Mouse (Mus musculus) c-Kit-positive CD71-negative TER-119-negative erythroid progenitor cells, embryonic 14.5 days (primary cell): ENCODE data around the gene 4931409K22Rik.

Experiments used
- DNase-seq: peaks from one replicate; pipeline ENCODE4 v3.0.0-alpha.2; 2013; ENCODE audit warnings: low read depth

4931409K22Rik gene

DNA sequence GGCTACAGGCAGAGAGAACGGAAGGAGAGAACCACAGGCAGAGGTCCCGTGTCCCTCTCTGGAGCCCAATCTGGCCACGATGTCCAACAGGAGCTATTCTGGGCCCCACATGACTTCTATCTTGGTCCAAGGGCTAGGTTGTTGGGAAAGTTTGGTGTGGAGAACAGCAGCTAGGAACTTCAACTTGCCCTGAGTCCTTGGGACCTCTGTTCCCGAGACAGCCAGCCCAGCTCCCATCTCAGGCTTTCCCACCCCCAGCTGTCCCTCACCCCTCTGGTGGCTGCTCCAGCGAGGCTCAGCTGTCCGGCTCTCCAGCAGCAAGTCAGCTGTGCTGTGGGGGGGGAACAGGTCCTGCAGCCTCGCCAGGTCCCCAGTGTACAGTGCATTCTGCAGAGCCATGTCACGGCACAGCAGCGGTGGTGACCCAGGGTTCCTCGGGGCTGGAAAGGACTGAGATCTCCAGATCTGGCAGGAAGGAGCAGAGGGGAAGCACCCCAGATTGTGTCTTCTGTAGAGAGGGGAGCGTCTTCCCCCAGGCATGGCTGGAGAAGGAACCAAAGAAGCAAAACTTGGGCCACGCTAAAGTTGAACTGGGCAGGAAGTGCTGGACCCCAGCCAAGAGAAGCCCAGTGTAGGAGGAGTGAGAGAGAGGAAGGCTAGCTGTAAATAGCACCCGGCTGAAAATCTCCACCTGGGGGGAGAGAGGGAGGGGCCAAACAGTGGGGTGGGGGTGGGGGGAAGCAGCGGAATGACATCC, 16.0 kb downstream of the 4931409K22Rik start, which contains the start of gene Asb10:
Gene Asb10, minus strand, starts transcription at position 592 of the 757 bp plus-strand sequence.
- no peak for DNase-seq

DNA sequence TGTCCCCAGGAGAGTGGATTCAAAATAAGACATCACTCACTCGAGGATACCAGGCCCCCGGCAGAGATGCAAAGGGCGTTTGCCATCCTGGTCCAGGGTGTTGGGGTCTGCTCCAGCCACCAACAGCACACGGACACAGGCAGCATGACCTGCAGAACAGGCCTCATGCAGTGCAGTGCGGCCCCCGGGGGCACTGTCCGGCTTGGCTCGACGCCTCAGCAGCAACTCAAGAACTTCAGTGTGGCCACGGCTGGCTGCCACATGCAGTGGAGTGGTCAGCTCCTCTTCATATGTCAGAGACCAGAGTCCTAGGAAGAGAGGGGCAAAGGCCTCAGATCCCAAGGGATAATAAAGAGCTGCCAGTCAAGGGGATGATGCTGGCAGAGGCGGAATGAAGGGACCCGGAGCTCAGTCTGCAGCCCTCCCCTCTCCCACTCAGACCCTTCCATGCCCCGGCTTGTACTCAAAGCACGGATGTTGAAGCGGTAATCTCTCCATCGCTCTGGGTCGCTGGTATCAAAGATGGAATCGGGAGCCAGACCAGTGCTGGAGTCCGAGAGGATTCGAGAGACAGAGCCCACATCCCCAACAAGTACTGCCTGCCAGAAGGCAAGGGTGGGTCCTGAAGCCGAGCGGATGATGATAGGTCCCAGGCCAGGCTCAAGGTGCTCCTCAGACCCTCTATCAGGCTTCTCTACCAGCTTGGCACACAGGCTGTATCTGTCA, 16.9 kb downstream of the 4931409K22Rik start:
- no peak for DNase-seq

DNA sequence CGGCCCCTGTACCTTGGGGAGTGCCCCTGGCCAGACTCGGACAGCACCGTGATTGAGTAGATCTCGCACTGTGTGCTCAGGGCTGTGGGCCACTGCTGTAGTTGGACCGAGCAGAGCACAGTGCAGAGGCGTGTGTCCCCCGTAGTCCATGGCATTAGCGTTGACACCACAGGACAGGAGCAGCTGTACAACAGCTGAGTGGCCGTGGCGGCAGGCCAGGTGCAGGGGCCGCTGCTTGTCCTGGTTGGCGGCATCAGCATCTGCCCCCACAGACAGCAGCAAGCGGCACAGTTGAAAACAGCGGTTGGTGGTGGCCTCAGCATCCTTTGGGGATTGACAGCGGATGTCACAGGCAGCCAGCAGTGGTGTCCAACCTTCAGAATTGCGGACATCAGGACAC, 19.0 kb downstream of the 4931409K22Rik start:
- no peak for DNase-seq

DNA sequence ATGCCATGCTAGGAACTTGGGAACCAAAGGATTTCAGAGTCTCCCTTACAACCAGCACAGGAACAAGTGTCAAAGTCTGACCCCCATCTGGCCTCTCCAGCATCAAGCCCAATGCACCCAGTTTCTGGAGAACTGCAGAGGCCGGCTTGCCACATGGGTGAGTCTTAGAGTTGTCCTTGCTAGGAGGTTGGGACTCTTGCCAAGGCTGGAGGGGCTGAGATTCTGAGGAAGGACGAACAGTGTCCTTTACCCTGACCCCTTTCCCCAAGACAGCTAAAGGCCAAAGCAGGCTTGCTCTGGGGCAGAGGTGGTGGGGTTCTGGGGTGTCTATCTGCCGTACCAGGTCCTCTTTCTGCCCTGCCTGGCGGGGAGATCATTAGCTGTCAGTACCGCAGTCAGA, 20.1 kb downstream of the 4931409K22Rik start:
- DNase-seq: no peak

DNA sequence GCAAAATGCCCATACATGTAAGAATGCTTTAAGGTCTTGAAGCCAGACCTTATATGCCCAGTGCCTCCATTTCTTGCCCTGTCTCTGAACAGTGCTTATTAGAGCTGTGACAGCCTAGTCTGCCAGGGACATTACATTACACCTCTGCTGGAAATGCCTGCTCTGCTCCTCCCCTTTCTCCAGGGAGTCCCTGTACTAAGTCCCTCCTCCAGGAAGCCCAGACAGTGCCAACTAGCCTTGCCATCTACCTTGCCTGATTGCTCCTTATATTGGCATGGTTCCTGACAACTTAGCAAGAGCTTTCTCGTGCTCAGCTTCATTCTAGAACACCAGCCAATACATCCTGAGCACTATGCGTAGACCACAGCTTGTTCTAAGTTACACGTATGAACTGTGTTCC, 20.9 kb downstream of the 4931409K22Rik start:
- no peak for DNase-seq

DNA sequence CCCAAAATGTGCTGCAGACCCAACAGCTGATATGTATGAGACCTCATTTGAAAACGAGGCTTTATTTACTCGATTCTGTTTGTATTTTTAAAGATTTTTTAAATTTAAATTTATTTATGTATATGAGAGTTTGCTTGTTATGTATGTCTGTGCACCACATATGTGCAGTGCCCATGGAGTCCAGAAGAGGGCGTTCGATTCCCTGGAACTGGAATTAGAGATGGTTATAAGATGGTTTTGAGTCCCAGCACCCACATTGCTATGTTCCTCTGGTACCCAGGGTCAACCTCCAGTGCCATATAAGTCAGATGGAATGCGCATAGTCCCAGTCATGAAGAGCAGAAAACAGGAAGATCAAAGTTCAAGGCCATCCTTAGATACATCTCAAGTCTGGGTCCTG, 22.3 kb downstream of the 4931409K22Rik start:
- DNase-seq: no peak

DNA sequence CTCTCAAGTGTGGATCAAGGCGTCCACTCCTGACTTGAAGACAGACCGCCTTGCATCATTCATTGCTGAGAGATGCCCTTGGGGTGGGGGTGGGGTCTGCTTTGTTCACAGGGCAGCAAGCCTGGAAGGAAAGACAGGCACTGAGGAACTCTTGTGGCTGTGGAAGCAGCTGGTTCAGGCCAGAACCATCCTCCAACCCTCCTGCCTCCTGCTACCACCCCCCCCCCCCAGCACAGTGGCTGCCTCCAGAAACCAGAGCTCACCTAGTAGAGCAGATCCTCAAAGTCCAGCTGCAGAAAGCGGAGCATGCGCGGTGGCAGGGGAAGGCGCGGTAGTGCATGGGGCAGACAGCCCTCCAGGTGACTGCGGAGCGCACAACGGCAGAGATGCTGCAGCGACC, 23.2 kb downstream of the 4931409K22Rik start:
- no peak for DNase-seq

DNA sequence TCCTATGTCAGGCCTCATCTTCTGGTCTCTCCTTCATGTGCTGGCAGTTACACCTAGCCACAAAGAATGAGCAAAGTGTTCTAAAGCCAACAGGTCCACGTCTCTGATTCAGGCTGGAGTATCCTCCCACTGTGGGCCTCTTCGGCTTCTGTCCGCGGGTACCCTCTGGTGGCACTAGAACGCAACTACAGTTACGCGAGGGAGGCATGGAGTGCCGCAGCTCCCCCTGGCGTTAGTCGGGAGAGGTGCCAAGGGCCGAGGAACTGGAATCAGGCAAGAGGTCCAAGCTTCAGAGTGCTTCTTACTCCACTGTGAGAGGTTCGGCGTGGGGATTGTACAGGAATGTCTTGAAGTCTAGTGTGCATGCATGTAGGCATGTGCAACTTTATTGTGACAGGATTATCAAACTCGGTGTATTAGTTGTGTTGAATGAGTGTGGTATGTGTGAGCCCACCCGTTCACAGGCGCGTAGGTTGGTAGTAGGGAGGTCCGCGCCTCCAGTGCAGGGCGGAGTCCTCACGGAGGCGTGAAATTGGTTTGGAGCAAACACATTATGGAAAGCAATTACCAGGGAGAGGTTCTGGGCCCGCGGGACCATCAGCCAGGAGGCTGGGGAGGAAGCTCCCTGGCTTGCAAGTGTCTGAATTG, 26.4 kb downstream of the 4931409K22Rik start:
- DNase-seq: peak; percentile 87

DNA sequence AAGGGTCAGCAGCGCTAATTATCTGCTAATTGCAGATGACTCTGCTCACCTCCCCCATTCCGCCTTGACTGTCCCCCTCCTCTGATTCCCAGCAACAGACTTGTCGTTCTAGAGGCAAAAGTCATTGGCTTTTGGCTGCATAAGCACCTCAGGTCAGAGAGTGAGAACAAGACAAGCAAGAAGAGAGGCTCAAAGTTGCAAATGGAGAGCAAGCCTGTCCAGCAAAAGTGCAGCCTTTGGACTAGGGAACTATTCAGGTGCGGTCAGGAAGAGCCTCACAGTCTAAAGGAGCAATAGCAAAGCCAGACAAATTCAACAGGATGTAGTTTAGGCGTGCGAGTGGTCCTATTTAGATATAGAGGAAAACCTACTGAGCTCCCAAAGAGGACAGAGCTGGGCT, 28.8 kb downstream of the 4931409K22Rik start:
- no peak for DNase-seq

DNA sequence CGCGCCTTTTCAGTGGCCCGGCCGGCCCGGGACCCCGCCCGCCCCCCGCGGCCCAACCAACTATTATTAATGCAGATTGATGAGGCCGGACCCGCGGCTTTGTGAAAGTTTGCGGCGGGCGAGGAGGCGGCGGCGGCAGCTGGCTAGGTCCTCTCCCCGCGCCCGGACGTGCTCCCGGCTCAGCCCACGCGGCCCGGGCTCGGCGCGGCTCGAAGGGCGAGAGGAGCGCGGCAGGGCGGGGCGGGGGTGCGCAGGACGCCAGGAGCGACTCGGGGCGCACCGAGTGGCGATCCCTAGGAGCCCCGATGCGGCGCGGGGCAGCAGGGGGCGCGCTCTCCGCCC, 29.7 kb downstream of the 4931409K22Rik start, which contains the start of gene Gbx1:
Gene Gbx1, minus strand, starts transcription at position 314 of the 342 bp plus-strand sequence.
- DNase-seq: no peak

DNA sequence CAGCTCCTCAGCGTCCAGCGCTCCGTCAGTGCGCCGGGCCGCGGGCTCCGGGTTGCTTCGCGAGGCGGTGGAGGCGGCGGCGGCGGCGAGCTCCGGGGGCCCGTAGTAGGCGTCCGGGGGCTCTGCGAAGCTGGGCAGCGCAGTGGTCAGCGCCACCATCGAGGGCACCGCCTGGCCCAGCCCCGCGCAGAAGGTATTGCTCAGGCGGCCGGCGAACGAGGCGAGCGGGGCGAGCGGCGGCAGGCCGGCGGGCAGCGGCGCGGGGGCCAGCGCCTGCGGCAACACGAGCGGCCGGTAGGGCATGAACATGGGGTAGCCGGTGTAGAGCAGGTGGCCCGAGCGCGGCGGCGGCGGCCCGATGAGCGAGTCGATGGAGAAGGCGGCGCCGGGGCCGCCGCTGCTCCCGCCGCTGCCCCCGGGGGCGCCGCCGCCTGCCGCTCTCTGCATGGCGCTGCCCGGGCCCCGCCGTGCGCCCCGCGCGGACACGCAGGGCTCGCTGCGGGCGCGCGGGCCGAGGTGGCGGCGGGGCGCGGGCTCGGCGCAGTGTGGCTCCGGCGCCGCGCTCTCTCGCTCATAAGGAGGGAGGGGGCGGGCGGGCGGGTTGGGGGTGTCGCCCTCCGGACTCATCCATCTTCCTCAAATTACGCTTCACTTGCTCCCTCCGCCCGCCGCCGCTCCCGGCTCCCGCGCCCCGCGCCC, 30.3 kb downstream of the 4931409K22Rik start:
- no peak for DNase-seq

DNA sequence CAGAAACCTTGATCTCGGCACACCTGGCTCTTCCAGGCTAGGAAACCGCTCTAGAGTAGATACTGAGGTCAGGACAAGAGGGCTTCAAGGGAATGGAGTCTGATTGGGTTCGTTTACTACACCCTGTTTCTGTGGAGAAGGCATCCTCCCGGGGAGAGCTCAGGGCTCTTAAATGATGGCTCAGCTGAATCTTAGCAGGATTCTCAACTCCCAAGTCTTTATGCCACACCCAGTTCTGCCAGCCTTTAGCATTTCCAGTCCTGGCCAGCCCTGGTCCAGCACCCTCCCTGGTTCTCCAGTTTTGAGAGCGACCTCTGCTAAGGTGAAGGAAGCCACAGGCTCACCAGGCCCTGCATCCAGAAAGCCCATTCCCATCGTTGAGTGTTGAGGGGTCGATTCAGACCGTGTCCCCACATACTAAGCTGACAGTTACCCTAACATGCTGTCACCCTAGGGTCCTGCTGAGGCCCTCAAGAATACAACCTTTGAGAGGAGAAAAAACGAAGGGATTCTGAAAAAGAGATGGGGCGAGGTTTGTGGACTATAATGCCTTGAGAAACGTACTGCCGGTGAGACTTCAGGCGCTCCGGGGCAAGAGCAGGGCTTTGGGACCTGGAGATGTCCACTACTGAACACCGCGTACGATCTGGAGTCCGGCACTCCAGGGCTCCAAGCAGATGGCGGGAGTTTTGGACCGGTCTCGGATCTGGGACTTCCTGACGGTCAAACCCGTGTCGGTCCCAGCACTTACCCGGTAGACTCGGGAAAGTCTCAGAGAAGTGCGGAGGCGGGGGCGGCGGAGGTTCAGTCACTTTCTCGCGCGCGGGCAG, 31.0 kb downstream of the 4931409K22Rik start:
- DNase-seq: no peak

DNA sequence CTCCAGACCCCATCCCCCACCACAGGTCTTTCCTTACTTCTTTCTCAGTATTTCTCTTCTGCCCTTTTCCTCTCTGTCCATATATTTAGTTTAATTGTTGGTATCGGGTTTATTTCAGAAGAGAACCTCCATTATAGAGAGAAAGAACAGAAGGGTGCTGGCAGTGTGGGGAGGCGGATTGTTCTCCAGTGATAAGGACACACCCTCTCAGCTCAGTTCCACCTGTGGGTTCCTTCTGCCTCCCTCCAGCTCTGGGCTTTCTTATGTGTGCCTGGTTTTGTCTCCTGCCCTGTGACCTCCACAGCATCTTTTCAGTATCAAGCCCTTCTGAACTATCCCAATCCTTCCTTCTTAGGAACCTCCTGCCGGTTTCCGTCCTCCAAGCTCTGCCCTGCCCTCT, 32.1 kb downstream of the 4931409K22Rik start:
- DNase-seq: no peak

DNA sequence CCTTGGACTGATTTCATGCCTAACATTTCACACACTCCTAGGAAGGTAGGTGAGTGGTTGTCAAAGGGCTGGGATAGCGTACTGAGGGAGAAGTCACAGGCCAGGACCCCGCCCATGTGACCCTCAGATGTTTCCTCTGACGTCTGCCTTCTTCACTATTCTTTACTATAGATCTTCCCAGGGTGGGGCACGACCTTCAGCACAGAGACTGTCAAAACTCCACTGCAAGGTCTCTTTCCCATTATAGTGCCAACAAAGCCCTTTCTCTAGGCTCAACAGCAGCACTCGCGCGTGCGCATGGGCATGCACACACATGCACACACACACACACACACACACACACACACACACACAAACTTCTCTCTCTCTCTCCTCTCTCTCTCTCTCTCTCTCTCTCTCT, 32.8 kb downstream of the 4931409K22Rik start:
- no peak for DNase-seq

DNA sequence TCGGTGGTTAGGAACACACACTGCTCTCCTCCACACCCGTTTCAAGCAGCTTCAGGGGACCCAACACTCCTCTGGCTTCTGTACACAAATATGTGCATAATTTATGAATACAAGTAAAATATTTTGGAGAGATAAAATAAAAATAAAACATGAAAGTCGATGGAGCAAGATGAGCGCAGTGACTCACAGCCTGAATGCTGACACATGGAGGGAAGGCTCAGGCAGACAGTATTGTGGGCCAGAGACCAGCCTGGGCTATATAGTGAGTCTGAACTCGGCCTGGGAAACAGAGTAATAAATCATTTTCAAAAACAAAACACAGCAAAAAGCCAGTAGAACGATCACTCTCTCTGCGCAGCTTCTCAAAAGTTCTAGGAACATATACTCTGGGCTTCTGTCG, 35.2 kb downstream of the 4931409K22Rik start:
- no peak for DNase-seq

DNA sequence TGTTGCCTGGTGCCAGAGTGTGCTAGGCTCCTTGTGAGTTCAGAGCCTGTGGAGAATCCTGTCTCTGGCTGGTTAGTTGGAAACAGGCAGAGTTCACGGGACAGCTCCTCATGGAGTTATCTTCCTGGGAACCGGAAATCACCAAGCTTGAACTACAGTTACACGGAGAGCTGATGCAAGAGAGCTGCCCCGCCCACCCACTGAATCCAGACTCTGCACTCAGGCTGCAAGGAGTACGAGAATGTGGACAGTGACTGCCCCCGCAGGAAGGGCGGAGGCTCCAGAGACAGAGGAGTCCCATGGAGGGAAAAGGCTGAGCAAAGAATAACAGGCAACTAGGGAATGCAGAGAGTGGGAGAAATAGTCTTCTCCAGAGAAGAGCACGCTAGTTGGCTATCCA, 44.3 kb downstream of the 4931409K22Rik start:
- DNase-seq: no peak

DNA sequence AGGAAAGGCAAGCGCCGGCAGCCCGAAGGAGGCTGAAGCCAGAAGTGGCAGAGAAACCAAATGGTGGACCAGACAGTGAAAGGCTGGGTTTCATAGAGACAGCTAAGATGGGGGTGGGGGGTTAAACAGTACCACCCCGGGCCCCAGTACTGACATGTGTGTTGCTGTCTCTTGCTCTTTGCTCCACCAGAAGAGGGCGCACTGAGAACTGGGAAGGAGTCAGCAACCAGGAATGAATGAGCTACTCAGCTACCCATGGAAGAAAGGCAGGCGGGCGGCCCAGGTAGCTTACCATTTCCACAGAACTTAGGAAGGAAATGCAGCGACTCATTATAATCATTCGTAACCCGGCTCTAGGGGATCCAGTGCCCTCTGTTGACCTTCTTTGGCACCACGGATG, 46.0 kb downstream of the 4931409K22Rik start:
- peak; percentile 42 for DNase-seq

DNA sequence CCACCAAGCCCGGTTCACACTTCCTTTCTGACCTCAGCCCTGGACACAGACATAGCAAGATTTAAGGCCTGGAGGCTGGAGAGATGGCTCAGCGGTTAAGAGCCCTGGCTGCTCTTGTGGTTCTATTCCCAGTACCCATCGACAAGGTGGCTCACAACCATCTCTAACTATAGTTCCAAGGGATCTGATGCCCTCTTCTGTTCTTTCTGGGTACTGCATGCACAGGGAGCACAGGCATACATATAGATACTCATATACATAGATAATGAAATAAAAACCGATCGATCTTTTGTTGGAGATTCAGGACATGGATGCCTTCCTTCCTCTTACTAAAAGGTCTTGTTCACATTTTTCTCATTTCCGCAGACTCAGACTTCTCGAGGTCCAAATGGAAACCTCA, 48.2 kb downstream of the 4931409K22Rik start:
- DNase-seq: no peak

DNA sequence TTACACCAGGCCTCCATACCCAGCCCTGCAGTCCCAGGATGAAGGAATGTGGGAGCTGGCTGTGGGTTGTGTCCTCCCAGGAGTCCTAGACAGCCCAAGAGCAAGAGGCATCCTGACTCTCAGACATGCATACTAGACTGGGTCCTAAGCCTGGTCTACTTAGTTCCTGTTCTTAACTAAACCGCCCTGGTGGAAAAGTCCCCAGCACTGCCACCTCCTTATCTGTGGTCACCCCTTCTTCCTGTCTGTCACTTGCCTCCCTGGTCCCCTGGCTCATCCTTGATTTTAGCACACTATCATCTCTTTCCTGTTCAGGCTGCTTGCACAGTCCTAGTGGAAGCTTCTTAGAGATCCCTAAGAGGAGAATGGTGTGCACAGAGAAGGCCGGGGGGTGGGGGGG, 51.1 kb downstream of the 4931409K22Rik start:
- peak; percentile 31 for DNase-seq

DNA sequence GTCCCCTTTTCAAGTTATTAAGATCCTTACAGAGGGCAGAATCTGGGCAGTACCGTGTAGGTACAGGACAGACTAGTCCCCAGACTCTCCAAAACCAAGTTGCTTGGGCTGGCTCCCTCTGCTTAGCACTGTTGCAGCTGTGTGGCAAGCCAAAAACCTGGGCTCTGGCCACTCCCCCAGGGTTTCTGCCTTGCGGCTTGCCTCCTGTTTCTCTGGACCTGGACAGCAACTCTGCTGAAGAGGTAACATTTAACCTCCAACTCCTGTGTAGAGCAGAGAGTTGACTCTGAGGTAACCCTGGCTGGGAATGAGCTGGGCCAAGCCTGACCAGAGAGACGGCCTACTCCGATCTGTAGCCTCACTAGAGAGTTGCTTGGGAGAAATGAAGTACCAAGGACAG, 53.8 kb downstream of the 4931409K22Rik start:
- DNase-seq: no peak

DNA sequence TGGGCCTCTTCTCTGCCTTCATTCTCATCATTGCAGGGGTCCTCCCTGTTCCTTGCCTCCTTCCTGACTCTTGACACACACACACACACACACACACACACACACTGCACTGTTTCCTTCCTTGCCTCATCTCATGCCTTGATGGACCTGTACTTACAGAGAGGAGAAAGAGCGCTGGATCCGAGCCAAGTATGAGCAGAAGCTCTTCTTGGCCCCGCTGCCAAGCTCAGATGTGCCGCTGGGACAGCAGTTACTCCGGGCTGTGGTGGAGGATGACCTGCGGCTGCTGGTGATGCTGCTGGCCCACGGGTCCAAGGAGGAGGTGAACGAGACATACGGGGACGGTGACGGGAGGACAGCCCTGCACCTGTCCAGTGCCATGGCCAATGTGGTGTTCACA, 55.8 kb downstream of the 4931409K22Rik start:
- no peak for DNase-seq

DNA sequence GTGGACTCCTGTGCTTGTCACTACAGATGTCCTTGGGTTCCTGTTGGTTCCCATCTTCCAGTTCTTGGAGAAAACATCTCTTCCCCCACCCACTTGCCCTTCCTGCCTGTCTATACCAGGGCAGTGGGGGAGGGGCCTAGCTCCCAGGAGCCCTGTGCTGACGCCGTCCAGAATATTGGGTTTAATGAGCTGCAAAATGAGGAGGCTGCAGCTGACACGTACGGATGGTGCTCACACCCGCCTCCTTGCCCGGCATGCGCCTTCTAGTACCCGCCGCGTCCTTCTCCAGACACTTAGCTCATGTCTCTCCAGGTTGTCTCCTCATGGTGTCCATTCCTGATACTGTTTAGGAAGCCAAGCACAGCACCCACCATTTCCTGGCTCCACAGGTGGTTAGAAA, 57.5 kb downstream of the 4931409K22Rik start:
- no peak for DNase-seq
